Mouse (Mus musculus): ENCODE results near the gene Tmem106c. TPM values are rescaled to one million over a fixed set of nuclear protein-coding genes. Genes with fewer than 3 reads are reported as not detected.
A peak's percentile ranks its signal among the peaks of the same experiment; 100 is the strongest.

Tmem106c gene
- 10 to 100 TPM; 33.0 to 36.5 TPM for total RNA-seq (2021)
- long read RNA-seq, transcript Tmem106c-202 (8 exons, 1,455 nt) = minor isoform, 14 of 50 reads
- long read RNA-seq, transcript Tmem106c-201 (8 exons, 1,623 nt) = major isoform, 27 of 50 reads
- long read RNA-seq, partial matches to known transcripts = 3 of 50 reads
- long read RNA-seq, other reads (novel, unspliced or antisense) = 6 of 50 reads

GRCm38 (mm10) chr15:97963989-97964835 is at the start of gene Tmem106c:
Gene Tmem106c (plus strand): TSS chr15:97964200.
- DNase-seq (ENCODE audit: low spot score in 2 of 2) = peak; percentile 92 to 93

GRCm38 (mm10) chr15:97914331-97914747 is 49.7 kb upstream of the Tmem106c start:
- no peak for DNase-seq (ENCODE audit: low spot score in 2 of 2)

DNA sequence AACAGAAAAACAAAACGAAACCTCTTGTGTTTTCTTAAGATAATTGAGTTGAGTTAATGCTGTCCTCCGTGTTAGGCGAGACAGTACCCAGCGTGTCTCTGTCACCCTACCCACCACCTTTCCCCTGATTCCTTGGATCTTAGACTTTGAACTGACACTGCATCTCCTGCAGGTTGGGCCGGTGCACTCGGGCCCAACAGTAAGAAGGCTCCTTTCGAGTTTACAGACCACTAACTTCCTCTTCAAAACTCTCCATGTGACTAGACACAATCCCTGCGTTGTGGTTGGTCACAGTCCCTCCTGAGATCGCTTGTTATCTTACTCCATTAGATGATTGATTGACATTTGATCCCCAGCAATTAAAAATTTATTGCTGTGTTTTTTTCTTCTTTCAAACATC is 46.0 kb upstream of the Tmem106c start:
- DNase-seq (ENCODE audit: low spot score in 2 of 2) = no peak

GRCm38 (mm10) chr15:97919217-97919616 is 44.8 kb upstream of the Tmem106c start:
- no peak for DNase-seq (ENCODE audit: low spot score in 2 of 2)

DNA sequence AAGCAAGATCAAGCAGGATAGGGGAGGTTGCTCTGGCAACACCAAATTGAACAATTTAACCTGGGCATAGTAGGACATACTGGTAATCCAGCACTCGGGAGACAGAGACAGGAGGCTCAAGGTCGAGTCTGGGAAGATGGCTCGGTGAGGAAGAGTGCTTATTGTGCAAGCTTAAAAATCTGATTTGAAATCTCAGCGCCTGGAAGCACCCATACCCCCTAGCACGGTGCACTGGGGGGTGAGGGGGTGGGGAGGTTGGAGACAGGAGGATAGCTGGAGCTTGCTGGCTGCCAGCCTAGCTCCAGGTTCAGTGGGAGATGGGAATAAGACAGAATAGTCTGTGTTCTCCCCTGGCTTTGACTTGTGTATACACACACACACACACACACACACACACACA is 43.7 kb upstream of the Tmem106c start:
- no peak for DNase-seq (ENCODE audit: low spot score in 2 of 2)

GRCm38 (mm10) chr15:97921796-97922195 is 42.2 kb upstream of the Tmem106c start:
- DNase-seq (ENCODE audit: low spot score in 2 of 2) = no peak

GRCm38 (mm10) chr15:97922421-97922820 is 41.6 kb upstream of the Tmem106c start:
- DNase-seq (ENCODE audit: low spot score in 2 of 2) = no peak

DNA sequence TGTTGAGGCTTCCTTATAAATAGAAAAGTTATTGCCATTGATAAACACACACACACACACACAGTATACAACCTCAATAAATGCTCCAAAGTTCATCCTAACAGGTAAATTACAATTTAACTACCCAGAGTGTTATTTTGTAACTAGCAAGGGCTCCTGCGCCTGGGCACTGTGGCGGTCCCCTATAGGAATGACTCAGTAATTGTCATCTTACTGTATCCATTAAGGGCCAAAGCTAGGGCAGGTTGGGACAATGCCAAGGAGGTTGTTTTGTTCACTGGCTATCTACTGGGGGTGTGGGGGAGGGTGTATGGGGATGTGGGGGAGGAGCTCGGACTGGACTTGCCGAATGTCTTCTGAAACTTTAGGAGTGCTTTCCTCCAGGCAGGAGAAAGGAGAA is 37.0 kb upstream of the Tmem106c start:
- no peak for DNase-seq (ENCODE audit: low spot score in 2 of 2)

GRCm38 (mm10) chr15:97927821-97928220 is 36.2 kb upstream of the Tmem106c start:
- DNase-seq (ENCODE audit: low spot score in 2 of 2) = no peak

DNA sequence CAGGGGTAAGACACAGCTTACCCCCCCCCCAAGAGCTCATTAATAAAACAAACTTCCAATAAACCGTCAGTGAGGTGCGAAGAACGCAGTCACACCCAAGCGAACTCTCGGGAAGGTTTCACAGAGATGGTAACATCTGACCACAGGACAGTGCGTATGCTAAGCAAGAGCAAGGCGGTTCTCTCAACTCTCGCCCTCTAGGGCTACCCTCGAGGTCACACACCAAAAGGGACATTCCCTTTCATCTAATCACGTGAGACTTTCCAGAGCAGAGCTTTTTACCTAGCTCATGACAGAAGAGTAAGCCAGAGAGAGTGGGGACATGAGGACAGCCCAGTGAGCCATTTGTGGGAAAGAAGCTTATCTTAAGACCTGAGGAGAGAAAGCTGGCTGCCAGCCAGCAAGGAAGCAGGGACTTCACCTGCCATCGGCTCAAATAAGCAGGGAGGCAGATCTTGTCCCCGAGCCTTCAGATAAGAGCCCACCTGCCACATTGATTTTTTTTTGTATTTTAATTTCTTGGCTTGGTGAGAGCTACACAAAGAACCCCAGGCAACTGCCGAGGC is 34.7 kb upstream of the Tmem106c start:
- DNase-seq (ENCODE audit: low spot score in 2 of 2) = no peak

DNA sequence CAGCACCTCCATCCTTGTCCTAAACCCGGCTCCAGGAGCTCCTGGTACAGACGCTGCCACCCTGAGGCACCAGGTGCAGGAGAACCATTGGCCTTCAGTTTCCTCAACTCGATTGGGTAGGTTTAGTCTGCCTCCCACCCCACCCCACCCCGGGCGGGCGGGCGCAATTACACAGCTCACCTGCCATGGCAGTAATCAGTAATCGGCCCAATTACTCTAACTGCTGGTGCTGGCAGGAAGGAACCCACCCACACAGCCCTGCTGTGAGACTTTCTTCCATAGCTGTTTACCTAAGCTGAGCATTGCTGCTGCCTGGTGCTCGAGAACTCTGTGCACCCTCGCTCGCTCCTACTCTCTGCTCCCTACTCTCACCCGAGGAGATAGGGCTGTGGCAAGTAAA is 31.6 kb upstream of the Tmem106c start:
- DNase-seq (ENCODE audit: low spot score in 2 of 2) = peak in 1 of 2 experiments; percentile 15

DNA sequence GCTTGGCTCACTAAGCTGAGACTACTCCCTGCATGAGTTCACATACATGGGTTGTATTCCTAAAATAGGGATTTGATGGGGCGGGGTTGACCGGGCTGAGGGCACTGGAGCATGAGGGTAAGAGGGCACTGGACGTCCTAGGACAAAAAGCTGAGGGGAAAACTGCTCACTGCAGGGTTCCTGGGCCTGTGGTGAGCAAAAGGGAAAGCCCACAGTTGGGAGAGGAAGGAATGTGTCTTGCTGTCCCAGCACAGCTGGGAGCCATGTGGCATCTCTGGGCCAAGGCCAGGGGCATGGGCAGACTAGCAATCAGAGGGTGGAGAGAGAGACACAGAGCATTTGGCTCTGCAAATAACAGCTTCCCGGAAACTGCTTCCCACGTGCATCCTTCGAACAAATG is 25.4 kb upstream of the Tmem106c start:
- no peak for DNase-seq (ENCODE audit: low spot score in 2 of 2)

- DNase-seq (ENCODE audit: low spot score in 2 of 2) = no peak
Observed at GRCm38 (mm10) chr15:97940088-97940487, 23.9 kb upstream of the Tmem106c start.

DNA sequence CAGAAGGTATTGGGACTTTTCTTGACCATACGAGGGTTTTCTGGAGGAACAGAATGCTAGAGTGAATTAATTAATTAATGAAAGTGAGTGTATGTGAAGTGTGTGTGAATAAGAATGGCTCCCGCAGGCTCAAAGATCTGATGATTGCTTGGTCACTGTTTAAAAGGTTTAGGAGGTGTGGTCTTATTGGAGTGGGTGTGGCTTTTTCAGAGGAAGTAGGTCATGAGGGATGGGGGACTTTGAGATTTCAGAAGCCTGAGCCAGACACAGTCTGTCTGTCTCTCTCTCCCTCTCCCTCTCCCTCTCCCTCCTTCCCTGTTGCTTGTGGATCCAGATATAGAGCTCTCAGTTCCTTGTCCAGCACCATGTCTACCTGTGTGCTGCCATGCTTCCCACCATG is 22.7 kb upstream of the Tmem106c start:
- no peak for DNase-seq (ENCODE audit: low spot score in 2 of 2)

GRCm38 (mm10) chr15:97942538-97942937 is 21.5 kb upstream of the Tmem106c start:
- no peak for DNase-seq (ENCODE audit: low spot score in 2 of 2)

GRCm38 (mm10) chr15:97943356-97943755 is 20.6 kb upstream of the Tmem106c start:
- DNase-seq (ENCODE audit: low spot score in 2 of 2) = no peak

DNA sequence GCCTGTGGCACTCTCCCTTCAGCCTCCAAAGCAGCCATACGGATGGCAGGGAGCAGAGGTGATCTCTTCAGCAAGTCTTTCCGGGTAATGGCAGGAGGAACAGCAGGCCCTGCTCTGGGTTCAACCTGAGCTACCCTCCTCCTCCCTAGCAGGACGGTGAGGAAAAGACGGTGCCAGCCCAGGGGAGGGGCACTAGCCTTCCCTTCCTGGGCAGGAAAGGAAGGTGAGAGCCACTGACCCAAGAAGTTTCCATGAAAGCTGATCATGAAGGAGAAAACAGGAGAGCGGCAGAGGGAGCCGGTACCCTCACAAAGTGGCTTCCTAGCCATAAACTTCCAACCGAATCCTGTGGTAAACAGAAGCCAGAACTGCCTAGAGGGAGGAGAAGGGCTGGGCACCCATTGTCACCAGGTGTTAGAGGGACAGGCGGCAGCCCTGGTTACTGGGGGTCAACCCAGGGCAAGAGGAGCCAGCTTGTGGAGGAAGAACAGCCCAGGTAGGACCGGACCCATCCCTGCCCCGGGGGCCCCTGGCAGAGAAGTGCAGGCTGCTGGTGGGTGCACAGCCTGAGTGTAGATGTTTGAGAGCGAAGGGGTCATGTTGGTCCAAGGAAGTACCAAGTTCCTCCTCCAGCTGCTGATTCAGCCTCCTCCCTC is 19.0 kb upstream of the Tmem106c start:
- DNase-seq (ENCODE audit: low spot score in 2 of 2) = no peak

- no peak for DNase-seq (ENCODE audit: low spot score in 2 of 2)
Observed at GRCm38 (mm10) chr15:97945656-97946315, 18.2 kb upstream of the Tmem106c start.

GRCm38 (mm10) chr15:97948720-97949119 is 15.3 kb upstream of the Tmem106c start:
- DNase-seq (ENCODE audit: low spot score in 2 of 2) = no peak

GRCm38 (mm10) chr15:97949706-97950105 is 14.3 kb upstream of the Tmem106c start:
- no peak for DNase-seq (ENCODE audit: low spot score in 2 of 2)

- DNase-seq (ENCODE audit: low spot score in 2 of 2) = no peak
Observed at GRCm38 (mm10) chr15:97950240-97950639, 13.8 kb upstream of the Tmem106c start.
